Mouse (Mus musculus) myocyte (in vitro differentiated cells): ENCODE measurements at regions not wholly inside any gene's neighbourhood (a gene's known extent, or its start where the extent isn't known, plus 50 kb on each side); places are given as distances from the start of the nearest gene placed in this dataset.

Experiments used
- H3K27me3 ChIP-seq: one replicate; pipeline ENCODE4 v1.6.1; 2011; ENCODE audit not compliant: control insufficient read depth, insufficient read depth, insufficient read length
- H3K36me3 ChIP-seq: one replicate; pipeline ENCODE4 v1.6.1; 2011; ENCODE audit not compliant: control insufficient read depth, insufficient read depth
- H3K4me2 ChIP-seq: one replicate; pipeline ENCODE4 v1.6.1; 2011; ENCODE audit warnings: low read depth, control low read depth
- H3K4me3 ChIP-seq: one replicate; pipeline ENCODE4 v1.5.1; 2011; ENCODE audit warnings: mild to moderate bottlenecking, control low read depth, moderate library complexity
- H3K79me2 ChIP-seq: one replicate; pipeline ENCODE4 v1.6.1; 2011; ENCODE audit not compliant: control insufficient read depth, insufficient read depth
- H3ac ChIP-seq: one replicate; pipeline ENCODE4 v1.6.1; 2011; ENCODE audit not compliant: control insufficient read depth, insufficient read length
- CEBPB ChIP-seq: IDR thresholded peaks from 2 replicates; pipeline ENCODE4 v1.6.1; 2011; ENCODE audit warnings: mild to moderate bottlenecking, moderate library complexity; ENCODE audit not compliant: poor library complexity, insufficient read depth, severe bottlenecking
- E2F4 ChIP-seq: IDR thresholded peaks from one replicate; pipeline ENCODE4 v1.6.1; 2011; ENCODE audit warnings: mild to moderate bottlenecking, control low read depth, moderate library complexity; ENCODE audit not compliant: insufficient read depth
- MAX ChIP-seq: IDR thresholded peaks from one replicate; pipeline ENCODE4 v1.6.1; 2011; ENCODE audit warnings: low read depth, mild to moderate bottlenecking, control low read depth
- MYOD1 ChIP-seq, 3 experiments: IDR thresholded peaks; one replicate each; pipeline ENCODE4 v1.6.1; 2011; ENCODE audit warnings: control low read depth in 2 of 3, low read depth in 2 of 3, mild to moderate bottlenecking in 2 of 3, moderate library complexity in 1 of 3; ENCODE audit not compliant: insufficient read length in 2 of 3, control insufficient read depth in 1 of 3
- MYOG ChIP-seq, 3 experiments: IDR thresholded peaks; one replicate each; pipeline ENCODE4 v1.6.1; 2011; ENCODE audit warnings: control low read depth in 2 of 3, low read depth in 2 of 3, mild to moderate bottlenecking in 2 of 3; ENCODE audit not compliant: insufficient read length in 2 of 3, control insufficient read depth in 1 of 3, insufficient read depth in 1 of 3
- POLR2A ChIP-seq: IDR thresholded peaks from one replicate; pipeline ENCODE4 v1.6.1; 2011; ENCODE audit warnings: low read depth, mild to moderate bottlenecking, control low read depth, moderate library complexity; ENCODE audit not compliant: insufficient read length
- POLR2AphosphoS2 ChIP-seq: IDR thresholded peaks from one replicate; pipeline ENCODE4 v1.6.1; 2011; ENCODE audit warnings: low read depth, control low read depth; ENCODE audit not compliant: insufficient read length
- REST ChIP-seq: IDR thresholded peaks from one replicate; pipeline ENCODE4 v1.6.1; 2011; ENCODE audit warnings: mild to moderate bottlenecking, control low read depth, moderate library complexity; ENCODE audit not compliant: insufficient read depth, insufficient read length
- SRF ChIP-seq: IDR thresholded peaks from one replicate; pipeline ENCODE4 v1.6.1; 2011; ENCODE audit warnings: low read depth; ENCODE audit not compliant: control insufficient read depth, insufficient read length
- TCF12 ChIP-seq: IDR thresholded peaks from one replicate; pipeline ENCODE4 v1.6.1; 2011; ENCODE audit warnings: mild to moderate bottlenecking, control low read depth; ENCODE audit not compliant: poor library complexity, insufficient read depth, severe bottlenecking
- TCF3 ChIP-seq: IDR thresholded peaks from one replicate; pipeline ENCODE4 v1.6.1; 2011; ENCODE audit warnings: low read depth, control low read depth; ENCODE audit not compliant: insufficient read length
- USF1 ChIP-seq: IDR thresholded peaks from one replicate; pipeline ENCODE4 v1.6.1; 2011; ENCODE audit warnings: low read depth, mild to moderate bottlenecking, control low read depth, moderate library complexity

DNA sequence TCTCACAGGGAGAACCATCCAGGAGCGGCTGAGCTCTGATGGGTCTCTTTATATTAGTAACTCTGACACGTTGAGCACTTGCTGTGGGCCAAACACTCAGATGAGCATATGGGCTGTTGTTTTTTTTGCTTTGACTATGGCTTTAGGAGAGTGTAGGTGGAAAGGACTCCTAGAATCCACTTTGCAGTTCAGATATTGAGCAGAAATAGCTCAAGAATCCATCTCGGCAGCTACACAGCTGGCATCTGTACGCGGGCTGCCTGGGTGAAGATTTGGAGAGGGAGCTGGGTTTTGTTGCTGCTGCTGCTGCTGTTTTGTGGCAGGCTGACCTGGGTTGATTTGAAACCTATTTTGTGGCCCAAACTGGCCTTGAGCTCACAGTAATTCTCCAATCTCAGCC lies 281.0 kb downstream of the Rps24 start:
- no peak overlapping the region for H3K4me2 ChIP-seq
- TF ChIP-seq TCF12 = no peak
- no peak for TF ChIP-seq TCF3
- TF ChIP-seq POLR2AphosphoS2 = no peak
- TF ChIP-seq MYOD1 (IDR thresholded peaks at IDR 0.05; ENCODE audit: control insufficient read depth in 1 of 3, insufficient read length in 2 of 3, low read depth in 2 of 3) = no peak
- no peak for TF ChIP-seq MYOG (IDR thresholded peaks at IDR 0.05; ENCODE audit: control insufficient read depth in 1 of 3, insufficient read depth in 1 of 3, insufficient read length in 2 of 3, low read depth in 2 of 3)
- no peak for TF ChIP-seq USF1
- no peak for TF ChIP-seq POLR2A
- TF ChIP-seq REST = no peak
- no peak for TF ChIP-seq E2F4
- TF ChIP-seq MAX = no peak
- no peak for TF ChIP-seq CEBPB
- TF ChIP-seq SRF = no peak
- H3K79me2 ChIP-seq = no peaks in the 10 kb centered on the region

DNA sequence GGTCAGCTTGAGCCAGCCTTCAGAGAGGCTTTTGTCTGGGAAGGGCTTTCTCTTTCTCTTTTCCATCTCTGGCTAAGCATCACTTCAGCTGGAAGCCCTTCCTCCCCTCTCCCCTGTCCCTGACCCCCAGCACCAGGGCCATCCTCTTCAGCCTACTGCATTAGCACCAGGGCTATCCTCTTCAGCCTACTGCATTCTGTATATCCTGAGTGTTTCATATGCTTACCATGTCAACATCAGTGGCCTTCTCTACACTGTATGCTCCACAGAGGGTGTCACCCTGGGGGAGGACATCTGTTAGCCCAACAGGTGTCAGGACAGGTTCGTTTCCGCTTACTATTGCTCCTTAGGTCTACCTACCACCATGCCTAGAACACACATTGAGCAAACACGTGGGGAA lies 282.5 kb downstream of the Rps24 start:
- no peak for TF ChIP-seq TCF3
- TF ChIP-seq POLR2AphosphoS2 = no peak
- TF ChIP-seq MAX = no peak
- TF ChIP-seq SRF = no peak
- no peak for TF ChIP-seq REST
- TF ChIP-seq USF1 = no peak
- no peak for TF ChIP-seq E2F4
- TF ChIP-seq MYOD1 (IDR thresholded peaks at IDR 0.05; ENCODE audit: control insufficient read depth in 1 of 3, insufficient read length in 2 of 3, low read depth in 2 of 3) = no peak
- no peak for TF ChIP-seq MYOG (IDR thresholded peaks at IDR 0.05; ENCODE audit: control insufficient read depth in 1 of 3, insufficient read depth in 1 of 3, insufficient read length in 2 of 3, low read depth in 2 of 3)
- no peak for TF ChIP-seq POLR2A
- no peak for TF ChIP-seq CEBPB
- no peak for TF ChIP-seq TCF12
- H3ac ChIP-seq = no peak overlapping the region
- H3K27me3 ChIP-seq = peaks cover 6% of the 10 kb centered on the region
- H3K79me2 ChIP-seq = no peaks in the 10 kb centered on the region
- no peak overlapping the region for H3K4me2 ChIP-seq
- no peaks in the 10 kb centered on the region for H3K36me3 ChIP-seq
- H3K4me3 ChIP-seq = no peak overlapping the region

More for the DNA sequence above, 281.0 kb downstream of the Rps24 start:
- no peak overlapping the region for H3K4me3 ChIP-seq
- H3K36me3 ChIP-seq = no peaks in the 10 kb centered on the region
- H3ac ChIP-seq = no peak overlapping the region
- peaks cover 6% of the 10 kb centered on the region for H3K27me3 ChIP-seq

DNA sequence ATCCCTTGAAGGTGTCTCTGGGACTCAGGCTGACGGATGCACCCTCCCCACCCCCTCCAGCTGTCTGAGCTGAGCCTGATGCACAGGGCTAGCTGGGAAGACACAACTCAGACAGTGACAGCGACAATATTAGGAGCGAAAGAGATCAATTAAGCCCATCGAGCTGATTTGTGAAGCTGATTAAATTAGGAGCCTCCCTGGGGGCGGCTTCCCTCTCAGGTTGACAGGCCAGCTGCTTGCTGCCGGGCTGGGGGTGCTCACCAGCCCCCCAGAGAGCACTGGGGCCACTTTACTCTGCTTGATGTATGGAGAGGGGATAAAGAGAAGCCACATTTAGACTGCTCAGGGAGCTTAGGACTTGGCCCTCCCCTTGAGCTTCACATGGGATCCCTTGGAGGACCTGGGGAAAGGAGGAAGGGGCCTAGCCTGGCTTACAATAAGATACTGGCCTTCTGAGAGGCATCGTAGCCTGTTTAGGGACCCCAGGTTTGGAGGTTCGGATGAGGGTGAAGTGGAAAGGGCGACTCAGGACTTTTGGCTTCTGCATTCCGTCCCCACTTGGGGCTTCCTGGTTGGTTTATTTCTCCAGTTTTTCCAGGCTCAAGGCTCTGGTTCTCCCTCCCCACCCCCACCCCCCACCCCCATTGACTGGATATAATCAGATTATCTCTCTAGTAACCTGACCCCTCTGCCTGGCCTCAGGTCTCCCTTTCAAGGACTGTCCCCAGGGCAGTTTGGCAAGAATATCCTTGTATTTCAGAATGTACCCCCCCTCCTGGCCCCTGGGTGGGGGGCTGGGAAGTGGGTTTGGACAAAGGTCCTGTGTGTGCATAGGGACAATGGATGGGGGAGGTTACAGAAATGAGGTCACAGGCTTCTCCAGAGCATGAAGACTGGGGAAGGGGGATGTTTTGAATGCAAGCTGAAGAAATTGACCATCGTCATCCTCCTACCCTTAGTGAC lies 283.4 kb downstream of the Rps24 start:
- H3K27me3 ChIP-seq = peaks cover 6% of the 10 kb centered on the region
- H3K4me2 ChIP-seq = no peak overlapping the region
- no peak overlapping the region for H3K4me3 ChIP-seq
- no peaks in the 10 kb centered on the region for H3K36me3 ChIP-seq
- TF ChIP-seq MYOG (IDR thresholded peaks at IDR 0.05; ENCODE audit: control insufficient read depth in 1 of 3, insufficient read depth in 1 of 3, insufficient read length in 2 of 3, low read depth in 2 of 3) = no peak
- no peak for TF ChIP-seq USF1
- TF ChIP-seq POLR2AphosphoS2 = no peak
- no peak for TF ChIP-seq MYOD1 (IDR thresholded peaks at IDR 0.05; ENCODE audit: control insufficient read depth in 1 of 3, insufficient read length in 2 of 3, low read depth in 2 of 3)
- TF ChIP-seq TCF3 = no peak
- no peak for TF ChIP-seq CEBPB
- TF ChIP-seq TCF12 = no peak
- TF ChIP-seq REST = no peak
- TF ChIP-seq SRF = no peak
- no peak for TF ChIP-seq E2F4
- H3ac ChIP-seq = no peak overlapping the region
- no peaks in the 10 kb centered on the region for H3K79me2 ChIP-seq

GRCm38 (mm10) chr14:24771663-24772062 lies 284.7 kb downstream of the Rps24 start:
- H3K27me3 ChIP-seq = peaks cover 6% of the 10 kb centered on the region
- no peak overlapping the region for H3K4me3 ChIP-seq
- no peak overlapping the region for H3ac ChIP-seq
- H3K79me2 ChIP-seq = no peaks in the 10 kb centered on the region
- TF ChIP-seq CEBPB (no peak), MAX (no peak), POLR2AphosphoS2 (no peak), POLR2A (no peak), TCF12 (no peak), E2F4 (no peak), MYOD1 (IDR thresholded peaks at IDR 0.05; ENCODE audit: control insufficient read depth in 1 of 3, insufficient read length in 2 of 3, low read depth in 2 of 3) (no peak), REST (no peak), USF1 (no peak), SRF (no peak), MYOG (IDR thresholded peaks at IDR 0.05; ENCODE audit: control insufficient read depth in 1 of 3, insufficient read depth in 1 of 3, insufficient read length in 2 of 3, low read depth in 2 of 3) (no peak), TCF3 (no peak)
- H3K36me3 ChIP-seq = no peaks in the 10 kb centered on the region
- no peak overlapping the region for H3K4me2 ChIP-seq
